Mouse (Mus musculus): ENCODE data around the gene Dynlt1f.
A peak's percentile ranks its signal among the peaks of the same experiment; 100 is the strongest.
"Not testable (repeated sequence)": the region's sequence is repeated elsewhere in the genome, so short reads cannot be mapped to it uniquely, and the experiment has no call there.

The Dynlt1f gene

GRCm38 (mm10) chr17:6655567-6656281 lies at the start of gene Dynlt1f:
Gene Dynlt1f, minus strand, starts transcription at chr17:6655900.
- DNase-seq (ENCODE audit: low read depth in 1 of 2, low spot score in 2 of 2): peak; percentile 48 to 76

GRCm38 (mm10) chr17:6703381-6704270 lies 47.9 kb upstream of the Dynlt1f start:
- DNase-seq (ENCODE audit: low read depth in 1 of 2, low spot score in 2 of 2): not testable (repeated sequence)

GRCm38 (mm10) chr17:6702625-6703221 lies 47.0 kb upstream of the Dynlt1f start:
- DNase-seq (ENCODE audit: low read depth in 1 of 2, low spot score in 2 of 2): not testable (repeated sequence)

- not testable (repeated sequence) for DNase-seq (ENCODE audit: low read depth in 1 of 2, low spot score in 2 of 2)
Measured at GRCm38 (mm10) chr17:6700077-6700476, 44.4 kb upstream of the Dynlt1f start.

GRCm38 (mm10) chr17:6699502-6699901 lies 43.8 kb upstream of the Dynlt1f start:
- not testable (repeated sequence) for DNase-seq (ENCODE audit: low read depth in 1 of 2, low spot score in 2 of 2)

- peak in 1 of 2 experiments; percentile 46 for DNase-seq (ENCODE audit: low read depth in 1 of 2, low spot score in 2 of 2)
Measured at GRCm38 (mm10) chr17:6697224-6697775, 41.6 kb upstream of the Dynlt1f start.

- not testable (repeated sequence) for DNase-seq (ENCODE audit: low read depth in 1 of 2, low spot score in 2 of 2)
Measured at GRCm38 (mm10) chr17:6696521-6696920, 40.8 kb upstream of the Dynlt1f start.

GRCm38 (mm10) chr17:6695712-6696111 lies 40.0 kb upstream of the Dynlt1f start:
- not testable (repeated sequence) for DNase-seq (ENCODE audit: low read depth in 1 of 2, low spot score in 2 of 2)

GRCm38 (mm10) chr17:6691596-6691995 lies 35.9 kb upstream of the Dynlt1f start:
- DNase-seq (ENCODE audit: low read depth in 1 of 2, low spot score in 2 of 2): peak; percentile 46 to 67

GRCm38 (mm10) chr17:6689344-6689743 lies 33.6 kb upstream of the Dynlt1f start:
- DNase-seq (ENCODE audit: low read depth in 1 of 2, low spot score in 2 of 2): not testable (repeated sequence)

- not testable (repeated sequence) for DNase-seq (ENCODE audit: low read depth in 1 of 2, low spot score in 2 of 2)
Measured at GRCm38 (mm10) chr17:6686299-6686971, 30.7 kb upstream of the Dynlt1f start.

GRCm38 (mm10) chr17:6685288-6685818 lies 29.7 kb upstream of the Dynlt1f start:
- not testable (repeated sequence) for DNase-seq (ENCODE audit: low read depth in 1 of 2, low spot score in 2 of 2)

GRCm38 (mm10) chr17:6684464-6685287 lies 29.0 kb upstream of the Dynlt1f start:
- DNase-seq (ENCODE audit: low read depth in 1 of 2, low spot score in 2 of 2): not testable (repeated sequence)

- not testable (repeated sequence) for DNase-seq (ENCODE audit: low read depth in 1 of 2, low spot score in 2 of 2)
Measured at GRCm38 (mm10) chr17:6683702-6684101, 28.0 kb upstream of the Dynlt1f start.

- not testable (repeated sequence) for DNase-seq (ENCODE audit: low read depth in 1 of 2, low spot score in 2 of 2)
Measured at GRCm38 (mm10) chr17:6681721-6682120, 26.0 kb upstream of the Dynlt1f start.

- DNase-seq (ENCODE audit: low read depth in 1 of 2, low spot score in 2 of 2): not testable (repeated sequence)
Measured at GRCm38 (mm10) chr17:6678063-6678462, 22.4 kb upstream of the Dynlt1f start.

- DNase-seq (ENCODE audit: low read depth in 1 of 2, low spot score in 2 of 2): not testable (repeated sequence)
Measured at GRCm38 (mm10) chr17:6674297-6674696, 18.6 kb upstream of the Dynlt1f start.

- DNase-seq (ENCODE audit: low read depth in 1 of 2, low spot score in 2 of 2): not testable (repeated sequence)
Measured at GRCm38 (mm10) chr17:6668522-6668921, 12.8 kb upstream of the Dynlt1f start.

- DNase-seq (ENCODE audit: low read depth in 1 of 2, low spot score in 2 of 2): not testable (repeated sequence)
Measured at GRCm38 (mm10) chr17:6665389-6665788, 9.7 kb upstream of the Dynlt1f start.
